Mouse (Mus musculus) limb, embryonic 12.5 days (tissue): ENCODE measurements around the gene Cmpk2. TPM values are rescaled to one million over a fixed set of nuclear protein-coding genes. Genes with fewer than 3 reads are reported as not detected.

Experiments
- ATAC-seq: fragments of 200-750 bp; cut with Nextera tagmentation; 2 replicates; pipeline ENCODE4 v1.8.0; 2017; ENCODE audit warnings: low read depth, moderate TSS enrichment; ENCODE audit not compliant: insufficient number of reproducible peaks, insufficient read depth, low FRiP score, low TSS enrichment
- H3K27ac ChIP-seq: fragments of 300-500 bp; sonication (generic); 2 replicates; pipeline ENCODE4 v1.5.1; 2016; ENCODE audit warnings: mild to moderate bottlenecking, moderate library complexity
- H3K27me3 ChIP-seq: fragments of 300-500 bp; sonication (generic); 2 replicates; pipeline ENCODE4 v1.6.1; 2016; ENCODE audit warnings: mild to moderate bottlenecking, moderate library complexity
- H3K36me3 ChIP-seq: fragments of 300-500 bp; sonication (generic); 2 replicates; pipeline ENCODE4 v1.6.1; 2016; ENCODE audit warnings: mild to moderate bottlenecking, moderate library complexity
- H3K4me1 ChIP-seq: fragments of 300-500 bp; sonication (generic); replicated peaks from 2 replicates; pipeline ENCODE4 v1.6.1; 2016
- H3K4me2 ChIP-seq: fragments of 300-500 bp; sonication (generic); 2 replicates; pipeline ENCODE4 v1.6.1; 2016; ENCODE audit warnings: mild to moderate bottlenecking, moderate library complexity
- H3K4me3 ChIP-seq: fragments of 300-500 bp; sonication (generic); replicated peaks from 2 replicates; pipeline ENCODE4 v1.5.1; 2016; ENCODE audit warnings: mild to moderate bottlenecking
- H3K9ac ChIP-seq: fragments of 300-500 bp; sonication (generic); replicated peaks from 2 replicates; pipeline ENCODE4 v1.6.1; 2016; ENCODE audit warnings: mild to moderate bottlenecking, moderate library complexity
- H3K9me3 ChIP-seq: fragments of 300-500 bp; sonication (generic); 2 replicates; pipeline ENCODE4 v1.6.1; 2016; ENCODE audit warnings: mild to moderate bottlenecking, moderate library complexity
- WGBS: fragments of 180-500 bp; shearing (Covaris S2); methylation state at CpG from one replicate; pipeline ENCODE4 v1.1.7; 2016; 5-methylcytosine and 5-hydroxymethylcytosine counted together
- polyA plus RNA-seq: library from polyadenylated mRNA; unstranded; fragments of >200 nt; fragmentation: Nextera tagmentation; extraction: Ambion mirVana; gene quantifications from 2 replicates; pipeline ENCODE4 v1.2.1, GENCODE M21; 2016

The Cmpk2 gene
- polyA plus RNA-seq, 1 experiment from 2014 or later, result 7.9 TPM

DNA sequence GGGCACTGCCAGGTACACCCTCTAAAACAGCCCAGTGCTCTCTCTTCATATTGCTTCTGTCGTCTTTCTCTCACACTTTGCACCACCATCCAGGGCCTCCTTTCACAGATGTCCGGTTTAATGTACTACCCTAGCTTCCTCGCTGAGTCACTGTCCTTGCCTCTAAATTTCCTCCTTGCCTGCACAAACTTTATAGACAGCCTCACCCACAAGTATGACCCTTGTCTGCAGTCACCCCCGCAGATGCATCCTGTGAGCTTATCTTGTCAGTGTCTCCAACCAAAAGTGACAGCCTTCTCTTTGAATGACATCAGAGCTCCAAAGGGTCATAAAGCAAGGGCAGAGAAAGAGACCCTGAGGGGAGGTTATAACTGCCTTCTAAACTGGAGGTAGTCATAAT lies 16.1 kb upstream of the Cmpk2 start:
- Histone ChIP-seq H3K4me1 (peaks cover 21% of the 10 kb centered on the region), H3K36me3 (no peaks in the 10 kb centered on the region), H3K4me3 (no peak overlapping the region), H3K4me2 (no peak overlapping the region), H3K27me3 (no peaks in the 10 kb centered on the region), H3K9me3 (no peaks in the 10 kb centered on the region), H3K27ac (no peak overlapping the region), H3K9ac (no peak overlapping the region)
- no peak for ATAC-seq
- WGBS, result 74% methylated on average over 4 of the region's 4 CpGs

DNA sequence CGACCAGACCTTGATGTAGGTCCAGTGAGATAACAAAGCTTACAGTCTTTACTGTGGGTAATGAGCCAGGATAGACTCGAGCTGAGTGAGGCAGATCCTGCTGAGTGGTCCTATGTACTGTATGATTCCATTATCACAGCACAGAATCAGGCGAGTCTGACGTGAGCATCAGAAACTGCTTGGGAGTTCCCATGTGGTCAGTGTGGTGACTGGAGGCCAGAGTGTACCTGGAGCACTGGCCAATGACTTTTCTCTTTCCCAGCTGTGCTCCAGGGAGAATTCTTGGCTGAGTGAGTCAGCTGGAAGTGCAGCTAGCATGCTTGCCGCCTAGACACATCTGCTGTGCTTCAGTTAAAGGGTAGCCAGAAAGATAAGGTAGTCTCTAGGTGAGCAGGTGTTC lies 14.3 kb upstream of the Cmpk2 start:
- WGBS, result 56% methylated on average over 5 of the region's 5 CpGs
- no peak for ATAC-seq
- Histone ChIP-seq H3K9ac (no peak overlapping the region), H3K4me1 (peaks cover 21% of the 10 kb centered on the region), H3K27me3 (no peaks in the 10 kb centered on the region), H3K36me3 (no peaks in the 10 kb centered on the region), H3K4me3 (no peak overlapping the region), H3K4me2 (no peak overlapping the region), H3K27ac (no peak overlapping the region), H3K9me3 (no peaks in the 10 kb centered on the region)

DNA sequence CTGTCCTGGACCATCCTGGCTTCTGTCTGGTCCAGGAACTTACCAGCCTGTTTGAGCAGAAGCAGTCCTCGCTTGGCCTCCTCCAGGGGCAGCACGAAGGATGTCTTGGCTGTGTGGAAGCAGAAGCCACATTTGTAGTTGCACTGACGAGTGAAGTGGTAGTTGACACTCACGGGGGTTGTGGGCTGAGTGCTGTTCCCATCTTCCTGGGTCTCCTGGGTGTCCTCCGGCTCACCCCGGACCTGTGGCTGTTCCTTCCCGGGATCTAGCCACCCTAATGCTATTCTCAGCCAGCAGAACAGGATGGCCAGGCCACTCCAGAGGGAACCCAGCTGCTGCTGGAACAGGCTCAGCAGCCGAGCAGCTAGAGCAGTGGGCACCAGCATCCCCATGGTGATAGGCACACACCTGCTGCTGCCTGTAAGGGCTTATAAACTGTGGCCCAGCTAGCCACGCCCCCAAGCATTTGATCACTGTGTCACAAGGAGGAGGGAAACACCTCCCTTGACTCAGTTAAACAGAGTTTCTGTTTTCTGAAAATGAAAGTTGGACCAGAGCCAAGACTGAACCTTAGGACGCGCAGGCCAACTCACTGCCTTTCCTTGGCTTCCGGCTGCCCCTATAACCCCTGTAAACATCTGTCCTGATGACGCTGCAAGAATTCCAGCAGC lies 12.8 kb upstream of the Cmpk2 start, which contains the start of gene Rsad2:
Rsad2 (minus strand) TSS at position 425 of the 671 bp plus-strand sequence.
- Histone ChIP-seq H3K9ac (no peak within 1 kb of the TSS), H3K4me3 (no peak within 1 kb of the TSS), H3K27ac (peak within 1 kb of the TSS; percentile 13; the same call in 1 of the 2 replicates), H3K4me1 (peaks cover 21% of the 10 kb centered on the region), H3K27me3 (no peaks in the 10 kb centered on the region), H3K36me3 (no peaks in the 10 kb centered on the region), H3K4me2 (peak within 1 kb of the TSS; percentile 31), H3K9me3 (no peaks in the 10 kb centered on the region)
- WGBS, result 38% methylated on average over 13 of the region's 13 CpGs
- peak; percentile 93 for ATAC-seq

DNA sequence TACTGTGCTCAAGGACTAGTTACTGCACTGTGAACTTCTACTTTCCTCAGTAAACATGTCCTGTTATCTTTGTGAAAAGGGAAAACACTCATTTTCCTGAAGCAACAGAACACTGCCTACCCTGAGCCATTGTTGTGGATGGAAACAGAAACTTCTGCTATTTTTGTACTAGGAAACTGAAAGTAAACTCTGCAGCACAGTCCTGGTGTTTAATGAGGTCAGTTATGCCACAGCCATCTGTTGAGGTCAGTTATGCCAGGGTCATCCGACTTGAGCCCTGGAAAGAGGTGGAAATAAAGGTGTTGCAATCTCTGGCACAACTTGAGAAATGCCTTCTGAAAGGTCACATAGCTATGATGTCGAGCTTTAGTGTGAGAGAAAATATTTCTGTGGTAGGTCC lies 8.9 kb upstream of the Cmpk2 start:
- H3K27me3 ChIP-seq, result no peaks in the 10 kb centered on the region
- H3K4me3 ChIP-seq, result no peak overlapping the region
- H3K4me2 ChIP-seq, result no peak overlapping the region
- ATAC-seq, result no peak
- H3K36me3 ChIP-seq, result no peaks in the 10 kb centered on the region
- no peaks in the 10 kb centered on the region for H3K9me3 ChIP-seq
- H3K9ac ChIP-seq, result no peak overlapping the region
- WGBS, result 54% methylated on average over 2 of the region's 2 CpGs
- no peak overlapping the region for H3K27ac ChIP-seq
- H3K4me1 ChIP-seq, result peaks cover 15% of the 10 kb centered on the region

DNA sequence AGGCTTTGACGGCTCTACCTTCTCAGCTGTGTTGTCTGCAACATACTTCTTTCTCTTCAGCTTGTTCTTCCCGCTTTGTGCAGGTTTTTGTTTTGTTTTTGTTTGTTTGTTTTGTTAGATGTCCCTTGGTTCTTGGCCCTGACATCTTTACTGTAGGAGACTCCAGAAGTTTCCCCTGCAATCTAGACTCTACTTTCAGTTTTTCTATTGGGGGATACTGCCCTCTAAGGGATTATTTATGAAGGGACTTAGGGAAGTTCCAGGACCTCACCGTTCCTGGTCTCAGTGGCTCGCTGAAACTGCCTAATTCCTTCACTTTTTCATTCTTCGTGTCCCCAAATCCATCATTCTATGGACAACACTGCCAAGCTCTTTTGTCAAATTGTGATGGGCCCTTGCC lies 3.4 kb upstream of the Cmpk2 start:
- Histone ChIP-seq H3K4me1 (peaks cover 8% of the 10 kb centered on the region), H3K27me3 (0 out of 2 replicates have a peak, but pooled peaks cover 3% of the 10 kb centered on the region), H3K9me3 (no peaks in the 10 kb centered on the region), H3K9ac (no peak overlapping the region), H3K36me3 (no peaks in the 10 kb centered on the region), H3K27ac (no peak overlapping the region), H3K4me2 (no peak overlapping the region), H3K4me3 (no peak overlapping the region)
- WGBS, result 71% methylated on average over 5 of the region's 5 CpGs
- no peak for ATAC-seq

DNA sequence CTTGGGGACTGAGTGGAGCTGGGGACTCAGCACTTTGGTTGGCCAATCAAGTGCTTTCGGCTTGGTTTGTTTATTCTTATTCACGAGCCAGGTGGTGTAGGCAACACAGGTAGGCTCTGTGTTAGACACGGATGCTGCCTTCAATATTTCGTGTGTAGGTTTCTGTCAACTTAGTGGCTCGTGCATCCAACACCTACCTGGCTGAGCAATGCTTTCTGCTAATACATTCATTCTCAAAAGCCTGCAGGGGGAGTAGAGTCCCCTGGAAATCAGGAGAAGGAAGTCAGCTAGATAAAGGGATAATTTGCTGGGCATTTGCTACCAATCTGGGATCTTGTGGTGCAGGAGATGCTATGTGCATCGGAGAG lies 1.0 kb downstream of the Cmpk2 start:
- Histone ChIP-seq H3K9ac (peak overlapping the region; percentile 80), H3K4me3 (peak overlapping the region; percentile 71), H3K4me1 (peaks cover 8% of the 10 kb centered on the region), H3K9me3 (no peaks in the 10 kb centered on the region), H3K4me2 (peak overlapping the region; percentile 98), H3K27me3 (0 out of 2 replicates have a peak, but pooled peaks cover 3% of the 10 kb centered on the region), H3K27ac (peak overlapping the region; percentile 83), H3K36me3 (no peaks in the 10 kb centered on the region)
- 32% methylated on average over 6 of the region's 6 CpGs for WGBS
- peak; percentile 35; the same call in 1 of the 2 replicates for ATAC-seq

DNA sequence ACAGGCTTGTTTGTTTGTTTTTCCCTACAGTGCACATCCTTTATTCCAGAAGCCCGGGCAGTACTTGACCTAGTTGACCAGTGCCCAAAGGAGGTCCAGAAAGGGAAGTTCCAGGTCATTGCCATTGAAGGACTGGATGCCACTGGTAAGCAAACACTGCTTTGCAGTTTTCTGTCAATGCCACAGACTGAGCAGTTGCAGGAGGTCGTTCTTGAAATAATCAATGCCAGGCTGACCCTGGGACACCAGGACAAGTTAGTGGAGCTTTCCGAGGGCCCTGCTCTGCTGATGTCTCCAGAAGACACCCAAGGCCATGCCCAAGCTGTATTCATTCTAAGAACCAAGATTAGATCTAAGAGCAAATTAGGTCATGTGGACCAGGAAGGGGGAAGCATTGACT lies 2.4 kb downstream of the Cmpk2 start:
- no peak overlapping the region for H3K27ac ChIP-seq
- no peak overlapping the region for H3K9ac ChIP-seq
- H3K27me3 ChIP-seq, result 0 out of 2 replicates have a peak, but pooled peaks cover 3% of the 10 kb centered on the region
- no peaks in the 10 kb centered on the region for H3K9me3 ChIP-seq
- peak overlapping the region; percentile 25; the same call in 1 of the 2 replicates for H3K4me2 ChIP-seq
- H3K4me3 ChIP-seq, result no peak overlapping the region
- H3K4me1 ChIP-seq, result peaks cover 8% of the 10 kb centered on the region
- 73% methylated on average over 3 of the region's 3 CpGs for WGBS
- no peak for ATAC-seq
- H3K36me3 ChIP-seq, result no peaks in the 10 kb centered on the region

DNA sequence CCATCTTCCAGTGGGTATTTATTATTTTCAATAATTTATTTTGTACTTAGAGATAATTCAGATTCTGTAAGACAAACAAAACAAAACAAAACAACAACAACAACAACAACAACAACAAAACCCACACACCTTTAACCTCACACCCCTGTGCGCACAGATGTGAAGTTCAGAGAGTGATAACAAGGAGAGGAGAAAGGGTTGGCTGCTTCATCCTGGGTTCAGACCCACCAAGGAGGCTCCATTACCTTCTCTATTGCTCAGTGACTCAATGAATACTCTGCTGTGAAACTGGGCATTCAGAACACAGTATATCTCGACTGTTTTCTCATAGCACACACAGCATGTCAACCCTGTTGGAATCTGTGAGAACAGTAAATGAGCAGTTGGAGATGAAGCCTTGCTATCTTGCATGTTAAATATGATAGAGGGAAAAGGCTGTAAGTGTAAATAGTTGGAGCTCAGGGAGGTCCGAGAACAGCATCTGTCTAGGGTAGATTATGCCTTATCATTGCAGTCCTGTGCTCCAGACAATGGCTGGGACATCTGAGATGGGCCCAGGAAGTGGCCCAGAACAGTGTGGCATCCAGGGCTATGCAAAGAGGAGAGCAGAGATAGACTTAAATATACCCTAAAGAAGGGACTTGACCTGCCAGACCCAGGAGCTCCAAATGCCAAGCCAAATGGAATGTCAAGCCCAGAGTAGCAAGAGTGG lies 3.9 kb downstream of the Cmpk2 start:
- Histone ChIP-seq H3K4me1 (peaks cover 8% of the 10 kb centered on the region), H3K4me2 (no peak overlapping the region), H3K4me3 (no peak overlapping the region), H3K36me3 (no peaks in the 10 kb centered on the region), H3K9me3 (no peaks in the 10 kb centered on the region), H3K27ac (no peak overlapping the region), H3K27me3 (0 out of 2 replicates have a peak, but pooled peaks cover 3% of the 10 kb centered on the region), H3K9ac (no peak overlapping the region)
- ATAC-seq, result no peak
- WGBS, result 82% methylated on average over 3 of the region's 3 CpGs

DNA sequence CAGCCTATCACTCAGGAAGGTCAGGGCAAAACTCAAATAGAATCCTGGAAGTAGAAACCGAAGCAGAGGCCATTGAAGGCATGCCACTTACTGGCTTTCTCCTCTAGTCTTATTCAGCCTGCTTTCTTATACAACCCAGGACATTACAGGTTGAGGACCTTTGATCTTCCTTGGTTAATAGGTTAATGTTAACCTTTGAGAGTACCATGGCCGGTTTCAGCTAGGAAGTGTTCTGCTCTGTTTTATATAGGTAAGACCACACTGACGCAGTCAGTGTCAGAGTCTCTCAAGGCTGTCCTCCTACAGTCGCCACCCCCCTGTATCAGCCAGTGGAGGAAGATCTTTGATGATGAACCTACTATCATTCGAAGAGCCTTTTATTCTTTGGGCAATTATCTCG lies 4.7 kb downstream of the Cmpk2 start:
- Histone ChIP-seq H3K4me3 (no peak overlapping the region), H3K4me2 (no peak overlapping the region), H3K9me3 (no peaks in the 10 kb centered on the region), H3K27ac (no peak overlapping the region), H3K27me3 (no peaks in the 10 kb centered on the region), H3K4me1 (peaks cover 8% of the 10 kb centered on the region), H3K36me3 (0 out of 2 replicates have a peak, but pooled peaks cover 2% of the 10 kb centered on the region), H3K9ac (no peak overlapping the region)
- no peak for ATAC-seq
- WGBS, result 83% methylated on average over 6 of the region's 6 CpGs

DNA sequence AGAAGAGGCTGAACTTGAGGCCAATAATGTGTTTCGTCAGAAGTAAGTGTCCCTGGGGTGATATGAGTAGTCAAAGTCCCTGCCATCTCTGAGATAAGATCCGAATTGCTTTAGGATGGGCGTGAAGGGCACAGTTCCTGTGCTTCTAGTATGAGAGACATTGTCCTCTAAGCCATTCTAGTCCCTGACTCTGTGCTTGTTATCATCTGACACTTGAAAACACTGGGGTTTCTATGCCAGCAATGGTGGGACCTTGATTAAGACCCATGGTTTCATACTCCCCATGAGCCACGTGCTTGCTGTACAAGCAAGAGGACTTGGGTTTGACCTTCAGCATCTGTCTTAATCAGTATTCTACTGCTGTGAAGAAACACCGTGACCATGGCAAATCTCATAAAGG lies 8.2 kb downstream of the Cmpk2 start:
- Histone ChIP-seq H3K4me3 (no peak overlapping the region), H3K27me3 (no peaks in the 10 kb centered on the region), H3K36me3 (0 out of 2 replicates have a peak, but pooled peaks cover 2% of the 10 kb centered on the region), H3K27ac (no peak overlapping the region), H3K4me2 (no peak overlapping the region), H3K9me3 (no peaks in the 10 kb centered on the region), H3K9ac (no peak overlapping the region), H3K4me1 (no peaks in the 10 kb centered on the region)
- no peak for ATAC-seq
- 87% methylated on average over 5 of the region's 5 CpGs for WGBS

DNA sequence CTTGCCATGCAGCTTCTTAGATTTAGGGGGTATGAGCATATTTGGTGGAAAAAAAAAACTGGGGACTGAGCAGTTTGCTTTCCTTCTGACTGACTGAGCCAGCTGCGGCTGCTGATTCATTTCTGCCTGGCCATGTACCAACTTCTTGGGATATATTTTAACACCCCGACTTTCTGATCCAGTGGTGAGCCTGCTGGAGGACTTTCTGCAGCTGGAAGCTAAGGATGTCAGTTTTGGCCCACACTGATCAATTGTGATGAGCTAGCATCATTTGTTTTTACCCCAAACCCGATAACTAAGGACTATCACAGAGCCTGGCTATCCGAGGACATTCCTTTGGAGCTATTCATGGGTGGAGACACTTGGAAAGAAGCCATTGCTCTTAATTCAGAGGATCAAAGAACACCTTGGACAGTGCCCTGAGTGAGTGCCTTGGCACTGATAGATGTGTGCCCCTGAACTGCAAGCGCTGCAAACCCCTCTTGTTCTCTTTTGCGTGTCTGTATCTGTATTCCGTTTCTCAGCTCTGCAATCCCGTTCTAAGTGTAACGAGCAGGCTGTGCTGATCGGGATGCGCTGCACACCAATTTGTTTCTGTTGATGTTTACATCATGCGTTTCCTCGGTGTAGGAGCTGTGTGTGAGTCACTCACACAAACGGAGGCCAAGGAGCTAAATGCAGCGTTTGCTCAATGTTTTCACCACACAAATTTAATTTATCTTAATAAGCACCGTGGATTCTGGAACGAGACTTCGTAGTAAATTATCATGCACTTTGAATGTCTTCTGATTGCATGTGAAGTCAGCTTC lies 9.4 kb downstream of the Cmpk2 start:
- Histone ChIP-seq H3K9me3 (no peaks in the 10 kb centered on the region), H3K4me3 (no peak overlapping the region), H3K36me3 (0 out of 2 replicates have a peak, but pooled peaks cover 2% of the 10 kb centered on the region), H3K4me1 (no peaks in the 10 kb centered on the region), H3K27ac (no peak overlapping the region), H3K27me3 (no peaks in the 10 kb centered on the region), H3K4me2 (no peak overlapping the region), H3K9ac (no peak overlapping the region)
- ATAC-seq, result no peak
- WGBS, result 85% methylated on average over 18 of the region's 18 CpGs
